Mouse (Mus musculus): ENCODE measurements around the gene Lyzl6. TPM values are rescaled to one million over a fixed set of nuclear protein-coding genes. Genes with fewer than 3 reads are reported as not detected.

Lyzl6 gene
- total and polyA plus RNA-seq, 2 experiments from 2014 or later = not detected

DNA sequence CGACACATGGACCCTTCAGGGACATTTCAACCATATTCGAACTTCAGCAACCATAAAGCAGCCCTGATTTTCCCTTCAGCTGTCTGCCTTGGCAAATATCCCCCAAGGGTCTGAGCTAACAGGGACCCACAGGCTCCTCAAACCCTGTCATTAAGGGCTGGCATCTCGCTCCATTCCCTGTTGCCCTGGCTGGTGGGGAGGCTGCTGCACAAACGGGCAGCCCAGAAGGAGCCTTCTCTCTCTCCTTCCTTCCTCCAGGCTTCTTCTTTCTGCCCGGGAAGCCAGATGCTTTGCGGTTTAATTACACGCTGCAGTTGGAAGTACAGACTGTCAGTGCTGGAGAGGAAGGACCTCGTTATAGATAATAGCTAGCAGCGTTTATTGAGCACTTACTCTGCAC, 4.5 kb upstream of the Lyzl6 start:
- peaks cover 40% of the 10 kb centered on the region for H3K27me3 ChIP-seq (ENCODE audit: control insufficient read depth, insufficient read depth, low read length)
- H3K27ac ChIP-seq (ENCODE audit: low read depth) = no peak overlapping the region
- H3K4me2 ChIP-seq (ENCODE audit: low read depth, low read length) = no peak overlapping the region
- H3K4me1 ChIP-seq (ENCODE audit: control insufficient read depth, insufficient read depth) = no peaks in the 10 kb centered on the region
- 64% methylated on average over 9 of the region's 9 CpGs for WGBS
- no peak overlapping the region for H3K4me3 ChIP-seq (ENCODE audit: low read depth, low read length)
- no peak overlapping the region for H3K9ac ChIP-seq (replicated peaks; ENCODE audit: low read depth, low read length)
- H3K9me3 ChIP-seq (replicated peaks; ENCODE audit: control insufficient read depth, low read length) = no peaks in the 10 kb centered on the region
- no peaks in the 10 kb centered on the region for H3K36me3 ChIP-seq (replicated peaks; ENCODE audit: control insufficient read depth, insufficient read depth, low read length)
- TF ChIP-seq EP300 (IDR thresholded peaks at IDR 0.05; ENCODE audit: low read depth) (no peak), CTCF (IDR thresholded peaks at IDR 0.05; ENCODE audit: low read depth) (no peak)
- no peak for DNase-seq (ENCODE audit: low spot score)
- ATAC-seq (ENCODE audit: insufficient read depth, low read depth) = no peak

DNA sequence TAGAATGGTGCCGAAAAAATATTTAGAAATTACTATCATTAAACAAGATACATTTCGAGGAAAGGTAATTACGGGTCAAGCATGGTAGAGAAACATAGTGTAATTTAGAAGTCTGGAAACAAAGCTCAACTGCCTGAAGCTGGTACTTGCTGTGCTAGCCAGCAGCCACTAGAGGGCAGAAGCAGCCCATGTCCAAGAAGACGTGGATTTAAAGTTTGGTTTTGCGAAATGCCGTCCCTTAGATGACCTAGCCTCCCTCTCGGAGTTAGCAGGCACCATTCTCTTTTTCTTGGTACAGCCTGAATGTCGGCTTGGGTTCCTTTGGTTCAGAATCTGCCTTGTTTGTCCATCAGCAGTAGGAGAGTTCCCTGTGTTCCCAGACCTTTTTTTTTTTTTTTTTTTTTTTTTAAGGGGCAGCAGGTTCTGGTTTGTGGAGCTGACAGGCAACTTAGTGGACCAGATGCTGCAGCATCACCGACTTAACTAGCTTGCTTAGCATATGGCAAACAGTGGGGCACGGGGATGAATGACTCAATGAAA, 787 bp upstream of the Lyzl6 start:
- no peaks in the 10 kb centered on the region for H3K9me3 ChIP-seq (replicated peaks; ENCODE audit: control insufficient read depth, low read length)
- peaks cover 32% of the 10 kb centered on the region for H3K27me3 ChIP-seq (ENCODE audit: control insufficient read depth, insufficient read depth, low read length)
- no peak overlapping the region for H3K4me3 ChIP-seq (ENCODE audit: low read depth, low read length)
- no peak overlapping the region for H3K27ac ChIP-seq (ENCODE audit: low read depth)
- H3K9ac ChIP-seq (replicated peaks; ENCODE audit: low read depth, low read length) = no peak overlapping the region
- no peaks in the 10 kb centered on the region for H3K4me1 ChIP-seq (ENCODE audit: control insufficient read depth, insufficient read depth)
- DNase-seq (ENCODE audit: low spot score) (peak; percentile 46), ATAC-seq (ENCODE audit: insufficient read depth, low read depth) (no peak)
- no peak for TF ChIP-seq EP300 (IDR thresholded peaks at IDR 0.05; ENCODE audit: low read depth)
- peak; percentile 90 for TF ChIP-seq CTCF (IDR thresholded peaks at IDR 0.05; ENCODE audit: low read depth)
- no peak overlapping the region for H3K4me2 ChIP-seq (ENCODE audit: low read depth, low read length)
- WGBS = 2% methylated on average over 10 of the region's 10 CpGs
- H3K36me3 ChIP-seq (replicated peaks; ENCODE audit: control insufficient read depth, insufficient read depth, low read length) = no peaks in the 10 kb centered on the region

DNA sequence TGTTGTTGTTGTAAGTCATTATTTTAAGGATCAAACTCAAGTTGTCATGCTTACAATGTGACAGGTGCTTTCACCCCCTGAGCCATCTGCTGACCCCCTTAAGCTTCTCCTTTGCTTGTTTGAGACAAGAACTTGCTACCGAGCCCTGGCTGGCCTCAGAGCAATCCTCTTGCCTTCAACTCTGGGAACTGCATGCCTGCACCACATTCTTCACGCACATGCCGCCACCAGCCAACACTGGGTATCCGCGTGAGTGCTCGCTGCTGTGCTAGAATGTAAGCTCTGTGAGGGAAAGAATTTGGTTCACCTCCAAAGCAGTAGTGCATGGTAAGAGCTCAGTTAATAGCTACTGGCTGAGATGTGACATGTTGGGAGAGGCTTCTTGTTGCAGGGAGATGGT, 2.4 kb downstream of the Lyzl6 start:
- no peak for TF ChIP-seq CTCF (IDR thresholded peaks at IDR 0.05; ENCODE audit: low read depth)
- no peak for TF ChIP-seq EP300 (IDR thresholded peaks at IDR 0.05; ENCODE audit: low read depth)
- WGBS = 71% methylated on average over 6 of the region's 6 CpGs

DNA sequence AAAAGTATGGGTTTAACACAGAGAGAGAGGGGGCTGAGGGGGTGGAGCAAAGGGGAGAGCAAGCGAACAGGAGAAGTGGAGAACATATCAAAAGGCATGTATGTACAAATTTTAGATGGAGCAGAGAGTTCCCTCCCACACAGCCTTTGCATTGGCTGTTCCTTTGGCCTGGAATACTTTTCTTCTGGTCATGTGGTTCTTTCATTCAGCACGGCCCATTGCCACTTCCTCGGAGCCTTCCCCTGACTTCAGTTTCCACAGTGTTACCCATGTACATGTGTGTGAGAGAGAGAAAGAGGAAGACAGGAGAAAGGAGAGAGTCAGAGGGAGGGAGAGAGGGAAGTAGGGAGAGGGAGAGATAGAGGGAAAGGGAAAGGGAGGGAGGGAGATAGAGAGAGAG, 3.2 kb downstream of the Lyzl6 start:
- H3K4me1 ChIP-seq (ENCODE audit: control insufficient read depth, insufficient read depth) = no peaks in the 10 kb centered on the region
- no peak overlapping the region for H3K4me2 ChIP-seq (ENCODE audit: low read depth, low read length)
- no peak overlapping the region for H3K4me3 ChIP-seq (ENCODE audit: low read depth, low read length)
- ATAC-seq (ENCODE audit: insufficient read depth, low read depth) = no peak
- no peak for DNase-seq (ENCODE audit: low spot score)
- no peak overlapping the region for H3K27ac ChIP-seq (ENCODE audit: low read depth)
- WGBS = 58% methylated on average over 3 of the region's 3 CpGs
- H3K27me3 ChIP-seq (ENCODE audit: control insufficient read depth, insufficient read depth, low read length) = peaks cover 28% of the 10 kb centered on the region
- H3K36me3 ChIP-seq (replicated peaks; ENCODE audit: control insufficient read depth, insufficient read depth, low read length) = no peaks in the 10 kb centered on the region
- H3K9ac ChIP-seq (replicated peaks; ENCODE audit: low read depth, low read length) = no peak overlapping the region
- H3K9me3 ChIP-seq (replicated peaks; ENCODE audit: control insufficient read depth, low read length) = no peaks in the 10 kb centered on the region
- TF ChIP-seq EP300 (IDR thresholded peaks at IDR 0.05; ENCODE audit: low read depth) (no peak), CTCF (IDR thresholded peaks at IDR 0.05; ENCODE audit: low read depth) (no peak)

More for the DNA sequence above, 2.4 kb downstream of the Lyzl6 start:
- DNase-seq (ENCODE audit: low spot score) = no peak
- Histone ChIP-seq H3K27me3 (ENCODE audit: control insufficient read depth, insufficient read depth, low read length) (peaks cover 32% of the 10 kb centered on the region), H3K4me1 (ENCODE audit: control insufficient read depth, insufficient read depth) (no peaks in the 10 kb centered on the region), H3K27ac (ENCODE audit: low read depth) (no peak overlapping the region), H3K9me3 (replicated peaks; ENCODE audit: control insufficient read depth, low read length) (no peaks in the 10 kb centered on the region), H3K4me3 (ENCODE audit: low read depth, low read length) (no peak overlapping the region), H3K4me2 (ENCODE audit: low read depth, low read length) (no peak overlapping the region), H3K36me3 (replicated peaks; ENCODE audit: control insufficient read depth, insufficient read depth, low read length) (no peaks in the 10 kb centered on the region), H3K9ac (replicated peaks; ENCODE audit: low read depth, low read length) (no peak overlapping the region)
- ATAC-seq (ENCODE audit: insufficient read depth, low read depth) = no peak

DNA sequence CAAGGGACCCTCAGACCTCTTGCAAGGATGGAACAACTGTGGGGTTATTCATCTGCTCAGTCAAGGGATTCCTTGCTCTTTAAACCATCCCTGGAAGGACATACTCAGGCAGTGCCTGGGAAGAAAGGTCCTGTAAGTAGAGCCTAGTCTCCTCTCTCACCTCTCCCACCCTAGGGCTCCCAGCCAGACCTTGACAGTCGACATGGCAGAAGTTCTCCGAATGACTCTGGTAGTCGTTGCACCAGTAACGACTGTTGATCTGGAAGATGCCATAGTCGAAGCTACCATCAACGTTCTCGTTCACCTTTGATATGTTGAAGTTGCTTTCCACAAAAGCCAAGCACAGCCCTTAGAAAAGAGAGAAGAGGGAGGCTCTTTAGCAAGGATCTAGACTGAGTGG, 3.9 kb downstream of the Lyzl6 start:
- Histone ChIP-seq H3K4me3 (ENCODE audit: low read depth, low read length) (no peak overlapping the region), H3K27me3 (ENCODE audit: control insufficient read depth, insufficient read depth, low read length) (peaks cover 21% of the 10 kb centered on the region), H3K4me2 (ENCODE audit: low read depth, low read length) (no peak overlapping the region), H3K9ac (replicated peaks; ENCODE audit: low read depth, low read length) (no peak overlapping the region), H3K36me3 (replicated peaks; ENCODE audit: control insufficient read depth, insufficient read depth, low read length) (no peaks in the 10 kb centered on the region), H3K4me1 (ENCODE audit: control insufficient read depth, insufficient read depth) (no peaks in the 10 kb centered on the region), H3K27ac (ENCODE audit: low read depth) (no peak overlapping the region), H3K9me3 (replicated peaks; ENCODE audit: control insufficient read depth, low read length) (no peaks in the 10 kb centered on the region)
- no peak for ATAC-seq (ENCODE audit: insufficient read depth, low read depth)
- no peak for TF ChIP-seq CTCF (IDR thresholded peaks at IDR 0.05; ENCODE audit: low read depth)
- TF ChIP-seq EP300 (IDR thresholded peaks at IDR 0.05; ENCODE audit: low read depth) = no peak
- DNase-seq (ENCODE audit: low spot score) = no peak
- WGBS = 71% methylated on average over 7 of the region's 7 CpGs

DNA sequence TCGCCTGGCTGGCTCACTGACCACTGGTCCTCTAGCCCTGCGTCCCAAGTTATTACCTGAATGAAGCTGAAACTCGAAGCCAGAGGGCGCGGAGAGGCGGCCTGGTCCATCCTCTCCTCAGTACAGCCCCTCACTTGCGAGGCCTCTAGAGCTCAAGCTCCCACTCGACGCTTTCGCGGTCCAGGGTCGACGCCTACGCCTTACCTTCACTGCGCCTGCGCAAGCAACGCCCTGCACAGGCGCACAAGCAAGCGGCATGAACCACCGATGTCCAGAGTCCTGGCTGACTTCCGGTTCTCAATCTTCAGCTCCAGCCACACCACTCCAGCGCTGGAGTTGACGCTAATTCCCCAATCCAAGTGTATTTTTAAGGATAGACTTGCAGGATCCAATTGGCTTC, 11.2 kb downstream of the Lyzl6 start:
- Histone ChIP-seq H3K4me2 (ENCODE audit: low read depth, low read length) (no peak overlapping the region), H3K36me3 (replicated peaks; ENCODE audit: control insufficient read depth, insufficient read depth, low read length) (no peaks in the 10 kb centered on the region), H3K4me1 (ENCODE audit: control insufficient read depth, insufficient read depth) (no peaks in the 10 kb centered on the region), H3K4me3 (ENCODE audit: low read depth, low read length) (no peak overlapping the region), H3K27me3 (ENCODE audit: control insufficient read depth, insufficient read depth, low read length) (no peaks in the 10 kb centered on the region), H3K9ac (replicated peaks; ENCODE audit: low read depth, low read length) (no peak overlapping the region), H3K27ac (ENCODE audit: low read depth) (no peak overlapping the region), H3K9me3 (replicated peaks; ENCODE audit: control insufficient read depth, low read length) (no peaks in the 10 kb centered on the region)
- TF ChIP-seq CTCF (IDR thresholded peaks at IDR 0.05; ENCODE audit: low read depth) (no peak), EP300 (IDR thresholded peaks at IDR 0.05; ENCODE audit: low read depth) (no peak)
- ATAC-seq (ENCODE audit: insufficient read depth, low read depth) (no peak), DNase-seq (ENCODE audit: low spot score) (no peak)
- WGBS = 79% methylated on average over 23 of the region's 23 CpGs
